29 mouse cellular contexts compared by ENCODE assay signal in genomic region chr7:46060688-46061087, GRCm38 (mm10). TPM values are rescaled to one million over a fixed set of nuclear protein-coding genes. Genes with fewer than 3 reads are reported as not detected.
DNase-seq lines count a peak whose midpoint lies in the region; ATAC-seq and TF ChIP-seq lines count a peak whose summit lies in the region.
"Had no signal": no experiment of that assay in that cellular context is flagged by ENCODE, and none has a peak within 500 bp of the region (broad histone marks: within the 10 kb centered on the region; RNA-seq: fewer than 3 reads in every experiment).

No protein-coding gene starts in this region.

- H3K36me3 ChIP-seq in midbrain, postnatal 0 days (ENCODE audit: insufficient read depth, low read length), result peaks cover 55% of the 10 kb centered on the region
- H3K36me3 ChIP-seq in hindbrain, embryonic 11.5 days (ENCODE audit: control insufficient read depth, insufficient read depth, low read length), result no peaks in the 10 kb centered on the region

- H3K27ac ChIP-seq in midbrain, postnatal 0 days (ENCODE audit: low read depth, low read length), result no peak overlapping the region
- H3K27ac ChIP-seq in hindbrain, embryonic 11.5 days (ENCODE audit: low read depth, low read length), result no peak overlapping the region
- H3K27ac ChIP-seq: embryonic facial prominence, embryonic 10.5 days; embryonic facial prominence, embryonic 13.5 days; forebrain, embryonic 12.5 days; forebrain, embryonic 15.5 days; heart, embryonic 13.5 days; hindbrain, embryonic 12.5 days; intestine, embryonic 15.5 days had no signal

- DNase-seq in adrenal gland, adult (ENCODE audit: inconsistent age in 2 of 2, low spot score in 1 of 2), result peak; percentile 12 to 81
- no peak for DNase-seq in adrenal gland, postnatal 25 days
- DNase-seq in 3T3-L1 (ENCODE audit: low read depth, low spot score), result peak; percentile 29
- DNase-seq in adrenal gland, postnatal 14 days, result peak; percentile 48
- DNase-seq in midbrain, postnatal 0 days (ENCODE audit: low spot score), result no peak
- DNase-seq in hindbrain, embryonic 11.5 days (ENCODE audit: low spot score), result no peak
- DNase-seq: B cell, adult 2 months; cerebellum, adult 11-12 months; cerebellum, adult 8-10 months; cerebellum, postnatal 10 days; cerebellum, postnatal 36 days; embryo, embryonic 11 days; gastrocnemius, postnatal 25 days; heart, adult 18-20 months; heart, postnatal 14 days; heart, postnatal 4 days; kidney, adult 11 months; kidney, adult 8-10 months had no signal

- H3K4me2 ChIP-seq in midbrain, postnatal 0 days (ENCODE audit: low read depth, low read length, poor library complexity, severe bottlenecking), result no peak overlapping the region
- H3K4me2 ChIP-seq in hindbrain, embryonic 11.5 days (replicated peaks; ENCODE audit: low read depth, low read length), result no peak overlapping the region
- H3K4me2 ChIP-seq: embryonic facial prominence, embryonic 13.5 days; forebrain, embryonic 12.5 days; forebrain, embryonic 15.5 days; heart, embryonic 13.5 days; hindbrain, embryonic 12.5 days; intestine, embryonic 15.5 days had no signal

- H3K9ac ChIP-seq in midbrain, postnatal 0 days (replicated peaks; ENCODE audit: low read length, poor library complexity, severe bottlenecking), result no peak overlapping the region
- no peak overlapping the region for H3K9ac ChIP-seq in hindbrain, embryonic 11.5 days (ENCODE audit: low read depth, low read length)
- H3K9ac ChIP-seq: embryonic facial prominence, embryonic 13.5 days; forebrain, embryonic 12.5 days; forebrain, embryonic 15.5 days; heart, embryonic 13.5 days; hindbrain, embryonic 12.5 days; intestine, embryonic 15.5 days had no signal

- H3K4me3 ChIP-seq in midbrain, postnatal 0 days (ENCODE audit: low read depth, low read length), result no peak overlapping the region
- no peak overlapping the region for H3K4me3 ChIP-seq in hindbrain, embryonic 11.5 days (ENCODE audit: low read depth, low read length)
- H3K4me3 ChIP-seq: embryonic facial prominence, embryonic 10.5 days; embryonic facial prominence, embryonic 13.5 days; erythroblast, embryonic 14.5 days; forebrain, embryonic 12.5 days; forebrain, embryonic 15.5 days; heart, embryonic 13.5 days; hindbrain, embryonic 12.5 days; intestine, embryonic 15.5 days had no signal

- no peaks in the 10 kb centered on the region for H3K4me1 ChIP-seq in midbrain, postnatal 0 days (ENCODE audit: insufficient read depth, low read length)
- H3K4me1 ChIP-seq in hindbrain, embryonic 11.5 days (replicated peaks; ENCODE audit: control insufficient read depth, insufficient read depth, low read length), result no peaks in the 10 kb centered on the region
- H3K4me1 ChIP-seq: embryonic facial prominence, embryonic 13.5 days; forebrain, embryonic 12.5 days; forebrain, embryonic 15.5 days; heart, embryonic 13.5 days; hindbrain, embryonic 12.5 days; intestine, embryonic 15.5 days had no signal

- TF ChIP-seq CTCF in midbrain, postnatal 0 days (IDR thresholded peaks at IDR 0.05), result no peak

- WGBS in midbrain, postnatal 0 days, result 95% methylated on average over 8 of the region's 8 CpGs
- WGBS in hindbrain, embryonic 11.5 days, result 94% methylated on average over 8 of the region's 8 CpGs

- ATAC-seq in midbrain, postnatal 0 days (ENCODE audit: low FRiP score), result no peak
- no peak for ATAC-seq in hindbrain, embryonic 11.5 days (ENCODE audit: low FRiP score)
- ATAC-seq: forebrain, embryonic 15.5 days; hindbrain, embryonic 16.5 days; intestine, embryonic 15.5 days had no signal

- H3K27me3 ChIP-seq in midbrain, postnatal 0 days (ENCODE audit: insufficient read depth, low read length), result no peaks in the 10 kb centered on the region
- H3K27me3 ChIP-seq in hindbrain, embryonic 11.5 days (ENCODE audit: control insufficient read depth, insufficient read depth, low read length), result no peaks in the 10 kb centered on the region
- H3K27me3 ChIP-seq: CH12.LX; embryonic facial prominence, embryonic 13.5 days; forebrain, embryonic 12.5 days; forebrain, embryonic 15.5 days; heart, embryonic 13.5 days; hindbrain, embryonic 12.5 days; intestine, embryonic 15.5 days had no signal

- H3K9me3 ChIP-seq in midbrain, postnatal 0 days (ENCODE audit: low read length), result no peaks in the 10 kb centered on the region
- no peaks in the 10 kb centered on the region for H3K9me3 ChIP-seq in hindbrain, embryonic 11.5 days (ENCODE audit: control insufficient read depth, low read length)
- H3K9me3 ChIP-seq: embryonic facial prominence, embryonic 10.5 days; embryonic facial prominence, embryonic 13.5 days; forebrain, embryonic 12.5 days; forebrain, embryonic 15.5 days; G1E; heart, embryonic 13.5 days; hindbrain, embryonic 12.5 days; intestine, embryonic 15.5 days had no signal

RNA-seq across cellular contexts. Expression of gene Nomo1, which starts 27.2 kb away (rescaled TPM):
- 60.0 and 64.7 TPM in 2 replicates for total RNA-seq in adrenal gland, postnatal 25 days (2021)
- total RNA-seq in adrenal gland, postnatal 14 days (2021), result 53.0 and 60.3 TPM in 2 replicates
- total RNA-seq in midbrain, postnatal 0 days (2014; rRNA removed), result 44.2 and 56.3 TPM in 2 replicates
- polyA plus RNA-seq in midbrain, postnatal 0 days (2015; fragmentation: Nextera tagmentation; extraction: Ambion mirVana), result 35.8 and 38.7 TPM in 2 replicates
- 13.8 and 14.9 TPM in 2 replicates for polyA plus RNA-seq in hindbrain, embryonic 11.5 days (2014; fragmentation: Nextera tagmentation; extraction: Ambion mirVana)

RNA-seq across cellular contexts. Expression of gene Abcc6, which starts 30.6 kb away (rescaled TPM):
- 0.15 and 1.9 TPM in 2 replicates for total RNA-seq in adrenal gland, postnatal 25 days (2021)
- total RNA-seq in adrenal gland, postnatal 14 days (2021), result 0.90 and 15.1 TPM in 2 replicates
- total RNA-seq in midbrain, postnatal 0 days (2014; rRNA removed), result 1.3 and 2.1 TPM in 2 replicates
- 0.43 and 0.89 TPM in 2 replicates for polyA plus RNA-seq in midbrain, postnatal 0 days (2015; fragmentation: Nextera tagmentation; extraction: Ambion mirVana)
- 0.11 and 0.38 TPM in 2 replicates for polyA plus RNA-seq in hindbrain, embryonic 11.5 days (2014; fragmentation: Nextera tagmentation; extraction: Ambion mirVana)
- total RNA-seq: gastrocnemius, postnatal 25 days; heart, adult 18-20 months; heart, postnatal 4 days had no signal
- polyA plus RNA-seq: embryonic facial prominence, embryonic 10.5 days; G1E had no signal

RNA-seq across cellular contexts. Expression of gene Kcnj11, which starts 39.9 kb away (rescaled TPM):
- total RNA-seq in adrenal gland, postnatal 25 days (2021), result 1.4 and 1.5 TPM in 2 replicates
- 1.0 and 1.3 TPM in 2 replicates for total RNA-seq in adrenal gland, postnatal 14 days (2021)
- 14.4 and 26.2 TPM in 2 replicates for total RNA-seq in midbrain, postnatal 0 days (2014; rRNA removed)
- 2.7 and 2.9 TPM in 2 replicates for polyA plus RNA-seq in midbrain, postnatal 0 days (2015; fragmentation: Nextera tagmentation; extraction: Ambion mirVana)
- 0.25 and 0.49 TPM in 2 replicates for polyA plus RNA-seq in hindbrain, embryonic 11.5 days (2014; fragmentation: Nextera tagmentation; extraction: Ambion mirVana)
- total RNA-seq: CH12.LX, G1E had no signal
- polyA plus RNA-seq: G1E had no signal

Comparison
In these comparisons a context has a peak if more than half of its experiments do, and no peak if none do; other contexts are left out.
1. DNase-seq: peak in adrenal gland, adult (2 of 2), 3T3-L1 (single experiment) and adrenal gland, postnatal 14 days (single experiment); none in adrenal gland, postnatal 25 days (single experiment), midbrain, postnatal 0 days (single experiment) and hindbrain, embryonic 11.5 days (single experiment).